Mouse (Mus musculus): ENCODE measurements around the gene Scgb2b24.

Scgb2b24 gene

GRCm38 (mm10) chr7:33739212-33739611 lies at the start of gene Scgb2b24:
Scgb2b24 (minus strand) TSS chr7:33739312.
- no peak for DNase-seq

GRCm38 (mm10) chr7:33743499-33743898 lies 4.4 kb upstream of the Scgb2b24 start, which contains the start of gene Scgb1b24:
Scgb1b24 (plus strand) TSS chr7:33743799.
- no peak for DNase-seq

GRCm38 (mm10) chr7:33689864-33690263 lies 49.2 kb downstream of the Scgb2b24 start:
- no peak for DNase-seq

All from spleen, adult 18-20 months (tissue).